Comparison of ENCODE assay signal across 7 mouse cellular contexts in genomic region chr5:134873956-134874879, GRCm38 (mm10). TPM values are rescaled to one million over a fixed set of nuclear protein-coding genes. Genes with fewer than 3 reads are reported as not detected.
A peak's percentile ranks its signal among the peaks of the same experiment; 100 is the strongest.
DNase-seq lines count a peak whose midpoint lies in the region; ATAC-seq and TF ChIP-seq lines count a peak whose summit lies in the region.

No protein-coding gene starts in this region.

- H3K4me2 ChIP-seq in midbrain, embryonic 11.5 days, result no peak overlapping the region
- H3K4me2 ChIP-seq in midbrain, embryonic 15.5 days, result no peak overlapping the region
- no peak overlapping the region for H3K4me2 ChIP-seq in embryonic facial prominence, embryonic 13.5 days
- no peak overlapping the region for H3K4me2 ChIP-seq in heart, postnatal 0 days (ENCODE audit: low read depth, low read length)
- H3K4me2 ChIP-seq in stomach, embryonic 16.5 days (ENCODE audit: low read depth, low read length), result no peak overlapping the region

- 80% methylated on average over 21 of the region's 21 CpGs for WGBS in midbrain, embryonic 11.5 days
- WGBS in midbrain, embryonic 15.5 days, result 73% methylated on average over 21 of the region's 21 CpGs
- WGBS in embryonic facial prominence, embryonic 13.5 days, result 61% methylated on average over 21 of the region's 21 CpGs
- WGBS in heart, postnatal 0 days, result 51% methylated on average over 21 of the region's 21 CpGs
- 49% methylated on average over 21 of the region's 21 CpGs for WGBS in stomach, embryonic 16.5 days

- no peaks in the 10 kb centered on the region for H3K36me3 ChIP-seq in midbrain, embryonic 11.5 days (ENCODE audit: control insufficient read depth, insufficient read depth, low read length)
- H3K36me3 ChIP-seq in midbrain, embryonic 15.5 days (replicated peaks), result no peaks in the 10 kb centered on the region
- H3K36me3 ChIP-seq in embryonic facial prominence, embryonic 13.5 days, result no peaks in the 10 kb centered on the region
- no peaks in the 10 kb centered on the region for H3K36me3 ChIP-seq in heart, postnatal 0 days (replicated peaks; ENCODE audit: control insufficient read depth, insufficient read depth, low read length)
- H3K36me3 ChIP-seq in stomach, embryonic 16.5 days (ENCODE audit: control insufficient read depth, insufficient read depth, low read length), result no peaks in the 10 kb centered on the region

- no peak for TF ChIP-seq CTCF in heart, postnatal 0 days (IDR thresholded peaks at IDR 0.05; ENCODE audit: low read depth)

- peak; percentile 77 for DNase-seq in midbrain, embryonic 11.5 days (ENCODE audit: low spot score, missing footprints)
- DNase-seq in heart, postnatal 0 days (ENCODE audit: low spot score), result no peak
- DNase-seq in embryo, embryonic 9.5 days (ENCODE audit: extremely low spot score), result no peak

- no peaks in the 10 kb centered on the region for H3K4me1 ChIP-seq in midbrain, embryonic 11.5 days (ENCODE audit: control insufficient read depth, insufficient read depth, low read length)
- no peaks in the 10 kb centered on the region for H3K4me1 ChIP-seq in midbrain, embryonic 15.5 days
- H3K4me1 ChIP-seq in embryonic facial prominence, embryonic 13.5 days, result peaks cover 30% of the 10 kb centered on the region
- H3K4me1 ChIP-seq in heart, postnatal 0 days (ENCODE audit: control insufficient read depth, insufficient read depth), result no peaks in the 10 kb centered on the region
- peaks cover 10% of the 10 kb centered on the region for H3K4me1 ChIP-seq in stomach, embryonic 16.5 days (ENCODE audit: control insufficient read depth, insufficient read depth, low read length)

- H3K27me3 ChIP-seq in midbrain, embryonic 11.5 days (ENCODE audit: control insufficient read depth, insufficient read depth, low read length), result no peaks in the 10 kb centered on the region
- no peaks in the 10 kb centered on the region for H3K27me3 ChIP-seq in midbrain, embryonic 15.5 days (replicated peaks)
- H3K27me3 ChIP-seq in embryonic facial prominence, embryonic 13.5 days, result no peaks in the 10 kb centered on the region
- no peaks in the 10 kb centered on the region for H3K27me3 ChIP-seq in heart, postnatal 0 days (ENCODE audit: control insufficient read depth, insufficient read depth, low read length)
- no peaks in the 10 kb centered on the region for H3K27me3 ChIP-seq in stomach, embryonic 16.5 days (ENCODE audit: control insufficient read depth, insufficient read depth, low read length)

- 0 out of 2 replicates have a peak, but pooled peaks have one; percentile 17 for TF ChIP-seq EP300 in heart, postnatal 0 days (IDR thresholded peaks at IDR 0.05; ENCODE audit: low read depth)

- no peak overlapping the region for H3K9ac ChIP-seq in midbrain, embryonic 11.5 days (ENCODE audit: low read length)
- no peak overlapping the region for H3K9ac ChIP-seq in midbrain, embryonic 15.5 days
- H3K9ac ChIP-seq in embryonic facial prominence, embryonic 13.5 days, result no peak overlapping the region
- no peak overlapping the region for H3K9ac ChIP-seq in heart, postnatal 0 days (replicated peaks; ENCODE audit: low read depth, low read length)
- peak overlapping the region; percentile 23 for H3K9ac ChIP-seq in stomach, embryonic 16.5 days (ENCODE audit: low read length)

- H3K4me3 ChIP-seq in midbrain, embryonic 11.5 days (ENCODE audit: low read depth, low read length), result no peak overlapping the region
- H3K4me3 ChIP-seq in midbrain, embryonic 15.5 days, result no peak overlapping the region
- no peak overlapping the region for H3K4me3 ChIP-seq in embryonic facial prominence, embryonic 13.5 days
- H3K4me3 ChIP-seq in heart, postnatal 0 days (ENCODE audit: low read depth, low read length), result no peak overlapping the region
- H3K4me3 ChIP-seq in stomach, embryonic 16.5 days (replicated peaks; ENCODE audit: low read length), result no peak overlapping the region

- H3K27ac ChIP-seq in midbrain, embryonic 11.5 days (ENCODE audit: low read depth, low read length), result no peak overlapping the region
- H3K27ac ChIP-seq in midbrain, embryonic 15.5 days, result no peak overlapping the region
- no peak overlapping the region for H3K27ac ChIP-seq in embryonic facial prominence, embryonic 13.5 days
- H3K27ac ChIP-seq in heart, postnatal 0 days (ENCODE audit: low read depth), result peak overlapping the region; percentile 22; the same call in 1 of the 2 replicates
- peak overlapping the region; percentile 38; the same call in 1 of the 2 replicates for H3K27ac ChIP-seq in stomach, embryonic 16.5 days (ENCODE audit: low read length)

- no peaks in the 10 kb centered on the region for H3K9me3 ChIP-seq in midbrain, embryonic 11.5 days (ENCODE audit: control insufficient read depth, low read length)
- no peaks in the 10 kb centered on the region for H3K9me3 ChIP-seq in midbrain, embryonic 15.5 days
- no peaks in the 10 kb centered on the region for H3K9me3 ChIP-seq in embryonic facial prominence, embryonic 13.5 days
- no peaks in the 10 kb centered on the region for H3K9me3 ChIP-seq in heart, postnatal 0 days (replicated peaks; ENCODE audit: control insufficient read depth, low read length)
- no peaks in the 10 kb centered on the region for H3K9me3 ChIP-seq in stomach, embryonic 16.5 days (replicated peaks; ENCODE audit: control insufficient read depth, low read length)

- ATAC-seq in midbrain, embryonic 11.5 days (ENCODE audit: low FRiP score), result no peak
- ATAC-seq in midbrain, embryonic 15.5 days (replicated peaks), result no peak
- 0 out of 2 replicates have a peak, but pooled peaks have one; percentile 33 for ATAC-seq in embryonic facial prominence, embryonic 13.5 days (ENCODE audit: insufficient number of reproducible peaks, insufficient read depth, low FRiP score, low TSS enrichment, low read depth)
- peak; percentile 60 for ATAC-seq in heart, postnatal 0 days (ENCODE audit: insufficient read depth, low read depth)
- peak; percentile 69 for ATAC-seq in stomach, embryonic 16.5 days (ENCODE audit: insufficient read depth, low FRiP score)
- no peak for ATAC-seq in inflammation-experienced regulatory T-cells, adult 6 months

RNA-seq across cellular contexts. Expression of gene Tmem270, which starts 32.3 kb away (rescaled TPM):
- polyA plus RNA-seq in midbrain, embryonic 11.5 days (2014; fragmentation: Nextera tagmentation; extraction: Ambion mirVana), result not detected in 2 replicates
- polyA plus RNA-seq in midbrain, embryonic 15.5 days (2015; fragmentation: Nextera tagmentation; extraction: Ambion mirVana), result not detected in 2 replicates
- not detected in 2 replicates for polyA plus RNA-seq in embryonic facial prominence, embryonic 13.5 days (2015; fragmentation: Nextera tagmentation; extraction: Ambion mirVana)
- total RNA-seq in heart, postnatal 0 days (2014; rRNA removed; ENCODE audit: low replicate concordance), result not detected in 2 replicates
- polyA plus RNA-seq in heart, postnatal 0 days (2015; fragmentation: Nextera tagmentation; extraction: Ambion mirVana), result not detected in 2 replicates
- polyA plus RNA-seq in stomach, embryonic 16.5 days (2015; fragmentation: Nextera tagmentation; extraction: Ambion mirVana), result not detected in 2 replicates
- polyA plus RNA-seq in inflammation-experienced regulatory T-cells, adult 6 months (2017; shearing (Covaris generic)), result not detected

RNA-seq across cellular contexts. Expression of gene Cldn13, which starts 41.1 kb away (rescaled TPM):
- 3.8 and 3.9 TPM in 2 replicates for polyA plus RNA-seq in midbrain, embryonic 11.5 days (2014; fragmentation: Nextera tagmentation; extraction: Ambion mirVana)
- polyA plus RNA-seq in midbrain, embryonic 15.5 days (2015; fragmentation: Nextera tagmentation; extraction: Ambion mirVana), result 0.32 TPM in 1 of 2 replicates, not detected in the other
- polyA plus RNA-seq in embryonic facial prominence, embryonic 13.5 days (2015; fragmentation: Nextera tagmentation; extraction: Ambion mirVana), result 0.39 and 2.8 TPM in 2 replicates
- not detected in 2 replicates for total RNA-seq in heart, postnatal 0 days (2014; rRNA removed; ENCODE audit: low replicate concordance)
- 0.18 and 0.22 TPM in 2 replicates for polyA plus RNA-seq in heart, postnatal 0 days (2015; fragmentation: Nextera tagmentation; extraction: Ambion mirVana)
- polyA plus RNA-seq in stomach, embryonic 16.5 days (2015; fragmentation: Nextera tagmentation; extraction: Ambion mirVana), result 8.6 and 13.5 TPM in 2 replicates
- polyA plus RNA-seq in inflammation-experienced regulatory T-cells, adult 6 months (2017; shearing (Covaris generic)), result not detected

RNA-seq across cellular contexts. Expression of gene Mettl27, which starts 58.0 kb away (rescaled TPM):
- 9.1 and 9.2 TPM in 2 replicates for polyA plus RNA-seq in midbrain, embryonic 11.5 days (2014; fragmentation: Nextera tagmentation; extraction: Ambion mirVana)
- polyA plus RNA-seq in midbrain, embryonic 15.5 days (2015; fragmentation: Nextera tagmentation; extraction: Ambion mirVana), result 7.2 and 8.4 TPM in 2 replicates
- 21.1 and 21.4 TPM in 2 replicates for polyA plus RNA-seq in embryonic facial prominence, embryonic 13.5 days (2015; fragmentation: Nextera tagmentation; extraction: Ambion mirVana)
- 4.6 and 9.4 TPM in 2 replicates for total RNA-seq in heart, postnatal 0 days (2014; rRNA removed; ENCODE audit: low replicate concordance)
- 6.4 and 8.3 TPM in 2 replicates for polyA plus RNA-seq in heart, postnatal 0 days (2015; fragmentation: Nextera tagmentation; extraction: Ambion mirVana)
- polyA plus RNA-seq in stomach, embryonic 16.5 days (2015; fragmentation: Nextera tagmentation; extraction: Ambion mirVana), result 14.1 and 14.8 TPM in 2 replicates
- polyA plus RNA-seq in inflammation-experienced regulatory T-cells, adult 6 months (2017; shearing (Covaris generic)), result 10 to 100 TPM in 2 of 3 experiments, 1 to 10 TPM in 1; 6.3 to 17.2 (median 12.0) TPM

Comparison
In these comparisons a context has a peak if more than half of its experiments do, and no peak if none do; other contexts are left out.
1. ATAC-seq: peak in embryonic facial prominence, embryonic 13.5 days (single experiment), heart, postnatal 0 days (single experiment) and stomach, embryonic 16.5 days (single experiment); none in midbrain, embryonic 11.5 days (single experiment), midbrain, embryonic 15.5 days (single experiment) and inflammation-experienced regulatory T-cells, adult 6 months (single experiment).
2. H3K27ac ChIP-seq: peak in heart, postnatal 0 days (single experiment) and stomach, embryonic 16.5 days (single experiment); none in midbrain, embryonic 11.5 days (single experiment), midbrain, embryonic 15.5 days (single experiment) and embryonic facial prominence, embryonic 13.5 days (single experiment).